Mouse (Mus musculus) spleen, adult 2 months (tissue): ENCODE results near the gene Tspan13. TPM values are rescaled to one million over a fixed set of nuclear protein-coding genes. Genes with fewer than 3 reads are reported as not detected.

ENCODE experiments used
- DNase-seq, 2 experiments: peaks; one replicate each; pipeline versions ENCODE4 v3.0.0 to v3.0.0-alpha.2; 2012 to 2021; ENCODE audit warnings: low spot score in 2 of 2, low read depth in 1 of 2
- H3K27ac ChIP-seq: fragments of 200-500 bp; 2 replicates; pipeline ENCODE4 v1.5.1; 2012; ENCODE audit warnings: low read length, inconsistent platforms; ENCODE audit not compliant: insufficient read depth
- H3K27me3 ChIP-seq: fragments of 200-500 bp; 2 replicates; pipeline ENCODE4 v1.6.1; 2012; ENCODE audit warnings: mild to moderate bottlenecking, moderate library complexity, low read length, inconsistent platforms; ENCODE audit not compliant: control insufficient read depth, insufficient read depth
- H3K36me3 ChIP-seq: fragments of 200-500 bp; 2 replicates; pipeline ENCODE4 v1.6.1; 2012; ENCODE audit warnings: mild to moderate bottlenecking, low read length, inconsistent platforms; ENCODE audit not compliant: control insufficient read depth, insufficient read depth
- H3K4me1 ChIP-seq: fragments of 200-500 bp; 2 replicates; pipeline ENCODE4 v1.6.1; 2011; ENCODE audit warnings: inconsistent platforms; ENCODE audit not compliant: control insufficient read depth, insufficient read depth, insufficient read length
- H3K4me3 ChIP-seq: fragments of 200-500 bp; 2 replicates; pipeline ENCODE4 v1.5.1; 2011; ENCODE audit warnings: mild to moderate bottlenecking, inconsistent platforms; ENCODE audit not compliant: insufficient read depth, insufficient read length; ENCODE audit errors: extremely low read depth
- CTCF ChIP-seq: fragments of 200-500 bp; IDR thresholded peaks from 2 replicates; pipeline ENCODE4 v1.5.1; 2011; ENCODE audit warnings: mild to moderate bottlenecking, inconsistent platforms; ENCODE audit not compliant: insufficient read depth, insufficient read length, insufficient replicate concordance; ENCODE audit errors: extremely low read depth
- POLR2A ChIP-seq: fragments of 200-500 bp; IDR thresholded peaks from 2 replicates; pipeline ENCODE4 v1.6.1; 2011; ENCODE audit warnings: low read depth, low read length, inconsistent platforms
- WGBS: fragments of 180-500 bp; shearing (Covaris S2); methylation state at CpG from one replicate; pipeline ENCODE4 v1.1.7; 2018; 5-methylcytosine and 5-hydroxymethylcytosine counted together
- polyA plus RNA-seq: library from polyadenylated mRNA; depleted of rRNA; stranded (reverse); fragments of >200 nt; gene quantifications from 2 replicates; pipeline ENCODE4 v1.2.3, GENCODE M21; 2012

The Tspan13 gene
- polyA plus RNA-seq, 1 experiment: 298 TPM

DNA sequence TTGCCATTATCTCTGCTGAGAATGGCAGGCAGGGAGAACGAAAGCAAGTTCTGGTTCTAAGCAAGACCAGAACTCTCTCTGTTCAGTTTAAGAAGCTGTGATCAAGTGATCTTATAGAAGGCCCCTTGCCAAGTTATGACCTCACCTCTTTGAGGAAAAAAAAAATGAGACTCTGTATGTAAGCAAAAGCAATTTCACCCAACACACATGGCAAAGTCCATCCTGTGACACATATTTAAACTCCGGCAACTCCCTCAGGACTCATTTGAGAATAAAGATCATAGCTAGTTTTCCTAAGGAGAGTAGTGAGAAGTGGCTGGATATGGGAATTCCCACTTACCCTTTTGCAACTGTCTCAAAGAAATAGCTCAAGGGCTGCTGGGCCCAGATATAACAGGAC lies 34.7 kb downstream of the Tspan13 start:
- TF ChIP-seq POLR2A (no peak), CTCF (no peak)
- no peaks in the 10 kb centered on the region for H3K4me1 ChIP-seq
- H3K27ac ChIP-seq: no peak overlapping the region
- DNase-seq: no peak
- no peaks in the 10 kb centered on the region for H3K36me3 ChIP-seq
- no peaks in the 10 kb centered on the region for H3K27me3 ChIP-seq
- whole genome bisulfite sequencing: 88% methylated on average over 2 of the region's 2 CpGs
- H3K4me3 ChIP-seq: no peak overlapping the region

DNA sequence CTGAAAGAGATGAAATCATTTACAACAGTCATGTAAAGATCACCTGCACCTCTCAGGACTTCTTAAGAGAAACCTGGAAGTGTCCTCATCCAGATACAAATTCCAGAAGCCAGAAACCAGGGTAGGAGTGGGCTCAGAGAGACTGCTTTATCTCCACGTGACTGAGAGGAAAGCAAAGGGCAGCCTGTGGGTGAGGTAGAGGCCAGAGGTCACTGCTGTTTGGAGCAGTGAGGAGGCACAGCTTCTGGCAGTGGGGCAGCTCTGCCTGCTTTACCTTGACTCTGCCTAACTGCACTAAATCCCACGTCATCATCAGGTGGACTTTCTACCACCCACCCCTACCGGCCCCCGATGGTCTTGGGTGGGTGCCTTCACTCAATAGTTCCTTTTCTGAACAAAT lies 37.6 kb downstream of the Tspan13 start:
- DNase-seq: no peak
- TF ChIP-seq POLR2A (no peak), CTCF (no peak)

DNA sequence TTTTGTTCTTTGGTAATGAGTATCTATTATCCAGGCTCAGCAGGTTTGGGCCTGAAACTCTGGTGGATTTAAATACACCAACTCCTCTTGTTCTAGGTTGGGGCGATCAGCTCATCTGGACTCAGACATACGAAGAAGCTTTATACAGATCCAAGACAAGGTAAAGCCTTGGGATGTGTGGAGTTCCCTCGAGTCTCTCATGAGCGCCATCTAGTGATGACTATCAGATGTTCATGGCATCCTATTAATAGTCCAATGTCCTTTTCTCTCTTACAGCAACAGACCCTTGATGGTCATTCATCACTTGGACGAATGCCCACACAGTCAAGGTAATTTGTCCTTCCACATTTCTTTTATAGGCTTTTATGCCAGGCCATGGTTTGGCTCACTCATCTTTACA lies 46.5 kb downstream of the Tspan13 start:
- Histone ChIP-seq H3K4me1 (no peaks in the 10 kb centered on the region), H3K36me3 (no peaks in the 10 kb centered on the region), H3K27me3 (no peaks in the 10 kb centered on the region), H3K4me3 (no peak overlapping the region), H3K27ac (no peak overlapping the region)
- TF ChIP-seq CTCF: peak; percentile 11; the same call in 1 of the 2 replicates
- no peak for TF ChIP-seq POLR2A
- DNase-seq: no peak
- WGBS: 35% methylated on average over 5 of the region's 5 CpGs

More for the DNA sequence above, 37.6 kb downstream of the Tspan13 start:
- no peaks in the 10 kb centered on the region for H3K36me3 ChIP-seq
- no peak overlapping the region for H3K4me3 ChIP-seq
- WGBS: 92% methylated on average over 4 of the region's 4 CpGs
- H3K27ac ChIP-seq: no peak overlapping the region
- no peaks in the 10 kb centered on the region for H3K4me1 ChIP-seq
- H3K27me3 ChIP-seq: no peaks in the 10 kb centered on the region

DNA sequence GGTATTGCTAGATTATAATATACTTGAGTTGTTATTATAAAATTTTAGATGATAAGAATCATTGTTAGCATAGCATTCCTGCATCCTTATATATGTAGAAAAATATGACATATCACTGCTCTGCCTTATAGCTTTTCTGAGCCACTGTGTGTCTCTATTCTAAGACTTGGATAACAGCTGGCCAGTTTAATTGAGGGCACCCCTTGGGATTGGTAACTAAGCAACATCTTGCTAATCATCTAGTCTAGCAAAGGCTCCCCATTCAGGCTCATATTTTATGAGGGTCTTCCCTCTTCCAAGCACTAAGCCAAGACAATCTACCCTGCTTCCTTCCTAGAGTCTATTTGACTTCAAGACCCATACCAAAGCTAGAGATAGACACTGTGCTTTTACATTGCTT lies 48.2 kb downstream of the Tspan13 start:
- no peak overlapping the region for H3K27ac ChIP-seq
- no peaks in the 10 kb centered on the region for H3K4me1 ChIP-seq
- no peak overlapping the region for H3K4me3 ChIP-seq
- DNase-seq: no peak
- H3K36me3 ChIP-seq: no peaks in the 10 kb centered on the region
- H3K27me3 ChIP-seq: no peaks in the 10 kb centered on the region
- TF ChIP-seq POLR2A (no peak), CTCF (no peak)

DNA sequence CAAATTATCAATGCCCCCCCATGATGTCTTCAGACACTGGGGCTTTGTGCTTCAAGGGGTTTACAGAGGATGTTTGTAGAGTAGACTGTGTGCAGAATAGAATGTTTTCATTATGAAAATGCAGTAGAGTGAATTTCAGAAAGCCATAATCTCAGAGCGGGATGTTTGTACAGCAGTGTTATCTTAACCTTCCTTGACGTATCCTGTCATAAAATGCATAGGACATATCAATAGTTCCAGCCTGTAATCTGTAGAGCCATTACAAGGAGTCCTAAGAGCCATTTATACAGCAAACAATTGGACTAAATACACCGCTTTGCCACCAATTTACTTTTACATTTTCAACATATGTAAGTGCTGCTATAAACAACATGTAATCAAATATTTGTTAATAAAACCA lies 48.7 kb downstream of the Tspan13 start:
- 87% methylated on average over 3 of the region's 3 CpGs for WGBS
- H3K36me3 ChIP-seq: no peaks in the 10 kb centered on the region
- DNase-seq: no peak
- TF ChIP-seq POLR2A (no peak), CTCF (no peak)
- no peaks in the 10 kb centered on the region for H3K4me1 ChIP-seq
- H3K27me3 ChIP-seq: no peaks in the 10 kb centered on the region
- H3K27ac ChIP-seq: no peak overlapping the region
- no peak overlapping the region for H3K4me3 ChIP-seq

DNA sequence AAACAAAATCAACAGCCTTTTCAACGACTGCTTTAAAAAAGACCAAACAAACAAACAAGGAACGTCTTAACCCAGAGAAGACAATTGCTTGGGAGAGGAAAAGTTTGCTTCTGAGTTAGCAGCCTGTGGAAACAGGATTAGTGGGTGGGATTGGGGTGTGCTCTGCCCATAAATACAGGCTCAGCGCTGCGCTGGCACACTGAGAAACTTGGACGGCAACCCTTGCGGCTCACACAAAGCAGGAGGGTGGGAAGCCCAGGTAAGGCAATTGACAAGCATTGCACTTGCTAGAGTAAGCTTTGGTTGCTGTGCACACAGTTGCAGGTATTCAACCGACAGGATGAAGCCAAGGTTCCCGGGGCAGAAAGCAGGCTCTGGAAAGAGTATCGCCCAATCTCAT lies 49.6 kb downstream of the Tspan13 start, which contains the start of gene Agr2:
Gene Agr2 (plus strand): TSS at position 197 of the 400 bp plus-strand sequence.
- H3K27me3 ChIP-seq: no peaks in the 10 kb centered on the region
- H3K36me3 ChIP-seq: no peaks in the 10 kb centered on the region
- no peaks in the 10 kb centered on the region for H3K4me1 ChIP-seq
- H3K4me3 ChIP-seq: no peak within 1 kb of the TSS
- H3K27ac ChIP-seq: no peak within 1 kb of the TSS
- DNase-seq: no peak
- 86% methylated on average over 9 of the region's 9 CpGs for WGBS
- TF ChIP-seq POLR2A: no peak

DNA sequence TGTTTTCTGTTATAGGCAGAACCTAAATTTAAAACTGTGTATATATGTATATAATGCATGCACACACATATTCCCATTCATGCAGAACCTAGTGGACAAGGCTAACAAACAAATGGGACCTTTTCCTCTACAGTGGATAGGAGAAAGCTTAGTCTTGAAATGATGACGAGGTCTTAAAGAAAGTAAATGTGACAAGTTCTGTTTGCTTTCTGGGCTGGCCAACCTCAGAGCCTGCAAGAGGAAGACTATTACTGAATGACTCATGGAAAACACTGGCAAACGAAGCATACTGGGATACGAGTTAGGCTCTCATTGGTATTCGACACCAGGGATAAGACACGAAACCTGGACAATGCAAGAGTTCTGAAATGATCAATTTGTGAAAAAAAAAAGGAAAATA lies 57.6 kb downstream of the Tspan13 start:
- 94% methylated on average over 5 of the region's 5 CpGs for WGBS
- no peaks in the 10 kb centered on the region for H3K27me3 ChIP-seq
- TF ChIP-seq CTCF (no peak), POLR2A (no peak)

DNA sequence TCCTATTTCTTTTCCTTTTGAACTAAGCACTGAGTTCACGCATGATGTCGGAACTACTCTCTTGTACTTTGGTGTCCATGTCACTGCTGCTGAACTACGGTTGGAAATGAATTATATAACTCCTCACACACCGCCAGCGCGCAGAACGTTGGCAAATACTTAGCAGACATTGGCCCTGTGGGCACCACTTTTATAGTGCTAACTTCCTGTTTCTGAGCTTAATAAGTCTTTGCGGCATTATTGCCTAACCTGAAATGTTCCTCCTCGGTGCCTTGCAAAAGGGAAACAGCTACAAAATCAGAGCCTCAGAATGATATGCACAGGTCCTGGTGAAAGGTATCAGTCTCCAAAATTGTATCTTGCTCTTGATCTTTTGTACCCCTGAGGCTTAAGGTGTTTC lies 58.8 kb downstream of the Tspan13 start:
- no peaks in the 10 kb centered on the region for H3K36me3 ChIP-seq
- 10% methylated on average over 9 of the region's 9 CpGs for whole genome bisulfite sequencing
- no peak overlapping the region for H3K4me3 ChIP-seq
- peaks cover 6% of the 10 kb centered on the region; the same call in 1 of the 2 replicates for H3K4me1 ChIP-seq
- TF ChIP-seq CTCF: no peak
- no peak for TF ChIP-seq POLR2A
- peak; percentile 9 to 11 for DNase-seq
- no peak overlapping the region for H3K27ac ChIP-seq
- H3K27me3 ChIP-seq: no peaks in the 10 kb centered on the region

More for the DNA sequence above, 57.6 kb downstream of the Tspan13 start:
- Histone ChIP-seq H3K4me3 (no peak overlapping the region), H3K36me3 (no peaks in the 10 kb centered on the region), H3K4me1 (peaks cover 6% of the 10 kb centered on the region; the same call in 1 of the 2 replicates), H3K27ac (no peak overlapping the region)
- no peak for DNase-seq
